Mouse (Mus musculus): ENCODE measurements at regions not wholly inside any gene's neighbourhood (a gene's known extent, or its start where the extent isn't known, plus 50 kb on each side); places are given as distances from the start of the nearest gene placed in this dataset.

- Histone ChIP-seq H3K4me1 (ENCODE audit: control insufficient read depth, insufficient read depth, low read length) (peaks cover 4% of the 10 kb centered on the region; the same call in 1 of the 2 replicates), H3K27ac (ENCODE audit: insufficient read depth, low read length) (no peak overlapping the region), H3K4me3 (ENCODE audit: insufficient read depth, low read length) (no peak overlapping the region)
- TF ChIP-seq POLR2A (IDR thresholded peaks at IDR 0.05; ENCODE audit: low read depth, low read length) (no peak), CTCF (IDR thresholded peaks at IDR 0.05; ENCODE audit: borderline replicate concordance, insufficient read depth, low read length) (no peak)
Observed at GRCm38 (mm10) chr3:148728513-148729241, 261.7 kb downstream of the Adgrl2 start.

- Histone ChIP-seq H3K4me3 (ENCODE audit: insufficient read depth, low read length) (no peak overlapping the region), H3K27ac (ENCODE audit: insufficient read depth, low read length) (no peak overlapping the region), H3K4me1 (ENCODE audit: control insufficient read depth, insufficient read depth, low read length) (peaks cover 4% of the 10 kb centered on the region; the same call in 1 of the 2 replicates)
- TF ChIP-seq POLR2A (IDR thresholded peaks at IDR 0.05; ENCODE audit: low read depth, low read length) = no peak
- no peak for TF ChIP-seq CTCF (IDR thresholded peaks at IDR 0.05; ENCODE audit: borderline replicate concordance, insufficient read depth, low read length)
Observed at GRCm38 (mm10) chr3:148726596-148727331, 263.6 kb downstream of the Adgrl2 start.

GRCm38 (mm10) chr3:148696555-148696954 is 293.8 kb downstream of the Adgrl2 start:
- TF ChIP-seq POLR2A (IDR thresholded peaks at IDR 0.05; ENCODE audit: low read depth, low read length) (no peak), CTCF (IDR thresholded peaks at IDR 0.05; ENCODE audit: borderline replicate concordance, insufficient read depth, low read length) (no peak)
- Histone ChIP-seq H3K4me1 (ENCODE audit: control insufficient read depth, insufficient read depth, low read length) (no peaks in the 10 kb centered on the region), H3K4me3 (ENCODE audit: insufficient read depth, low read length) (no peak overlapping the region), H3K27ac (ENCODE audit: insufficient read depth, low read length) (no peak overlapping the region)

- no peaks in the 10 kb centered on the region for H3K4me1 ChIP-seq (ENCODE audit: control insufficient read depth, insufficient read depth, low read length)
Observed at GRCm38 (mm10) chr3:148695453-148695852, 294.9 kb downstream of the Adgrl2 start.

GRCm38 (mm10) chr3:148683181-148683580 is 307.2 kb downstream of the Adgrl2 start:
- no peak for TF ChIP-seq CTCF (IDR thresholded peaks at IDR 0.05; ENCODE audit: borderline replicate concordance, insufficient read depth, low read length)
- TF ChIP-seq POLR2A (IDR thresholded peaks at IDR 0.05; ENCODE audit: low read depth, low read length) = no peak
- no peaks in the 10 kb centered on the region for H3K4me1 ChIP-seq (ENCODE audit: control insufficient read depth, insufficient read depth, low read length)
- H3K27ac ChIP-seq (ENCODE audit: insufficient read depth, low read length) = no peak overlapping the region
- H3K4me3 ChIP-seq (ENCODE audit: insufficient read depth, low read length) = no peak overlapping the region

More at GRCm38 (mm10) chr3:148695453-148695852, 294.9 kb downstream of the Adgrl2 start:
- TF ChIP-seq CTCF (IDR thresholded peaks at IDR 0.05; ENCODE audit: borderline replicate concordance, insufficient read depth, low read length) (no peak), POLR2A (IDR thresholded peaks at IDR 0.05; ENCODE audit: low read depth, low read length) (no peak)
- no peak overlapping the region for H3K4me3 ChIP-seq (ENCODE audit: insufficient read depth, low read length)
- H3K27ac ChIP-seq (ENCODE audit: insufficient read depth, low read length) = no peak overlapping the region

GRCm38 (mm10) chr3:148682445-148682994 is 307.8 kb downstream of the Adgrl2 start:
- no peak for TF ChIP-seq POLR2A (IDR thresholded peaks at IDR 0.05; ENCODE audit: low read depth, low read length)
- TF ChIP-seq CTCF (IDR thresholded peaks at IDR 0.05; ENCODE audit: borderline replicate concordance, insufficient read depth, low read length) = no peak
- no peak overlapping the region for H3K27ac ChIP-seq (ENCODE audit: insufficient read depth, low read length)
- no peaks in the 10 kb centered on the region for H3K4me1 ChIP-seq (ENCODE audit: control insufficient read depth, insufficient read depth, low read length)
- H3K4me3 ChIP-seq (ENCODE audit: insufficient read depth, low read length) = no peak overlapping the region

- TF ChIP-seq CTCF (IDR thresholded peaks at IDR 0.05; ENCODE audit: borderline replicate concordance, insufficient read depth, low read length) (no peak), POLR2A (IDR thresholded peaks at IDR 0.05; ENCODE audit: low read depth, low read length) (no peak)
- Histone ChIP-seq H3K4me1 (ENCODE audit: control insufficient read depth, insufficient read depth, low read length) (no peaks in the 10 kb centered on the region), H3K4me3 (ENCODE audit: insufficient read depth, low read length) (no peak overlapping the region), H3K27ac (ENCODE audit: insufficient read depth, low read length) (no peak overlapping the region)
Observed at GRCm38 (mm10) chr3:148681186-148681585, 309.2 kb downstream of the Adgrl2 start.

GRCm38 (mm10) chr3:148680737-148681136 is 309.6 kb downstream of the Adgrl2 start:
- Histone ChIP-seq H3K4me3 (ENCODE audit: insufficient read depth, low read length) (no peak overlapping the region), H3K4me1 (ENCODE audit: control insufficient read depth, insufficient read depth, low read length) (no peaks in the 10 kb centered on the region), H3K27ac (ENCODE audit: insufficient read depth, low read length) (no peak overlapping the region)
- TF ChIP-seq POLR2A (IDR thresholded peaks at IDR 0.05; ENCODE audit: low read depth, low read length) (no peak), CTCF (IDR thresholded peaks at IDR 0.05; ENCODE audit: borderline replicate concordance, insufficient read depth, low read length) (no peak)

- Histone ChIP-seq H3K4me1 (ENCODE audit: control insufficient read depth, insufficient read depth, low read length) (no peaks in the 10 kb centered on the region), H3K27ac (ENCODE audit: insufficient read depth, low read length) (no peak overlapping the region), H3K4me3 (ENCODE audit: insufficient read depth, low read length) (no peak overlapping the region)
- no peak for TF ChIP-seq CTCF (IDR thresholded peaks at IDR 0.05; ENCODE audit: borderline replicate concordance, insufficient read depth, low read length)
- TF ChIP-seq POLR2A (IDR thresholded peaks at IDR 0.05; ENCODE audit: low read depth, low read length) = no peak
Observed at GRCm38 (mm10) chr3:148680086-148680485, 310.3 kb downstream of the Adgrl2 start.

GRCm38 (mm10) chr3:148679121-148679520 is 311.2 kb downstream of the Adgrl2 start:
- Histone ChIP-seq H3K27ac (ENCODE audit: insufficient read depth, low read length) (no peak overlapping the region), H3K4me3 (ENCODE audit: insufficient read depth, low read length) (no peak overlapping the region), H3K4me1 (ENCODE audit: control insufficient read depth, insufficient read depth, low read length) (no peaks in the 10 kb centered on the region)
- TF ChIP-seq CTCF (IDR thresholded peaks at IDR 0.05; ENCODE audit: borderline replicate concordance, insufficient read depth, low read length) = no peak
- TF ChIP-seq POLR2A (IDR thresholded peaks at IDR 0.05; ENCODE audit: low read depth, low read length) = no peak

Measured in embryonic fibroblast, embryonic 13.5 days (primary cell).